Mouse (Mus musculus) thymus, postnatal 0 days (tissue): Measurements from ENCODE around the gene Trpm5. TPM values are rescaled to one million over a fixed set of nuclear protein-coding genes. Genes with fewer than 3 reads are reported as not detected.

Experiments
- DNase-seq: peaks from one replicate; pipeline ENCODE4 v3.0.0-alpha.2; 2015; ENCODE audit warnings: low spot score
- polyA plus RNA-seq: library from polyadenylated mRNA; unstranded; fragments of >200 nt; fragmentation: Nextera tagmentation; extraction: Ambion mirVana; gene quantifications from 2 replicates; pipeline ENCODE4 v1.2.1, GENCODE M21; 2015

Trpm5 gene
- polyA plus RNA-seq, 1 experiment from 2014 or later: 0.98 TPM

GRCm38 (mm10) chr7:143059202-143059870 is 35.1 kb downstream of the Trpm5 start:
- DNase-seq: no peak

- DNase-seq: no peak
Measured at GRCm38 (mm10) chr7:143058221-143058697, 36.2 kb downstream of the Trpm5 start.

- DNase-seq: no peak
Measured at GRCm38 (mm10) chr7:143057667-143058220, 36.7 kb downstream of the Trpm5 start.

GRCm38 (mm10) chr7:143057023-143057422 is 37.4 kb downstream of the Trpm5 start:
- DNase-seq: no peak

GRCm38 (mm10) chr7:143055499-143056186 is 38.8 kb downstream of the Trpm5 start:
- no peak for DNase-seq

- no peak for DNase-seq
Measured at GRCm38 (mm10) chr7:143055001-143055400, 39.4 kb downstream of the Trpm5 start.

- DNase-seq: no peak
Measured at GRCm38 (mm10) chr7:143054612-143054965, 39.9 kb downstream of the Trpm5 start.

- no peak for DNase-seq
Measured at GRCm38 (mm10) chr7:143053961-143054611, 40.4 kb downstream of the Trpm5 start.

GRCm38 (mm10) chr7:143053008-143053899 is 41.2 kb downstream of the Trpm5 start:
- DNase-seq: peak; percentile 83

GRCm38 (mm10) chr7:143052626-143053007 is 41.8 kb downstream of the Trpm5 start, which contains the start of gene Cd81:
Cd81 (plus strand) TSS chr7:143052739.
- DNase-seq: peak; percentile 87

- no peak for DNase-seq
Measured at GRCm38 (mm10) chr7:143051316-143051715, 43.1 kb downstream of the Trpm5 start.

GRCm38 (mm10) chr7:143049841-143050816 is 44.3 kb downstream of the Trpm5 start:
- no peak for DNase-seq

GRCm38 (mm10) chr7:143049331-143049730 is 45.1 kb downstream of the Trpm5 start:
- no peak for DNase-seq

GRCm38 (mm10) chr7:143046358-143046757 is 48.1 kb downstream of the Trpm5 start:
- DNase-seq: no peak

GRCm38 (mm10) chr7:143044826-143045206 is 49.6 kb downstream of the Trpm5 start:
- DNase-seq: no peak

GRCm38 (mm10) chr7:143044049-143044825 is 50.2 kb downstream of the Trpm5 start:
- no peak for DNase-seq

GRCm38 (mm10) chr7:143042897-143043300 is 51.5 kb downstream of the Trpm5 start:
- DNase-seq: no peak

GRCm38 (mm10) chr7:143042089-143042488 is 52.4 kb downstream of the Trpm5 start:
- no peak for DNase-seq
